Mouse (Mus musculus) embryonic facial prominence, embryonic 14.5 days (tissue): Measurements from ENCODE around the gene Gpr158. TPM values are rescaled to one million over a fixed set of nuclear protein-coding genes. Genes with fewer than 3 reads are reported as not detected.
A peak's percentile ranks its signal among the peaks of the same experiment; 100 is the strongest.

Experiments
- ATAC-seq: fragments of 200-750 bp; cut with Nextera tagmentation; 2 replicates; pipeline ENCODE4 v1.8.0; 2017; ENCODE audit warnings: low read depth, moderate number of reproducible peaks, moderate TSS enrichment
- DNase-seq: peaks from one replicate; pipeline ENCODE4 v3.0.0-alpha.2; 2015; ENCODE audit warnings: low spot score
- H3K27ac ChIP-seq: fragments of 300-500 bp; sonication (generic); replicated peaks from 2 replicates; pipeline ENCODE4 v1.5.1; 2014; ENCODE audit warnings: low read depth, mild to moderate bottlenecking, low read length, moderate library complexity
- H3K27me3 ChIP-seq: fragments of 300-500 bp; sonication (generic); replicated peaks from 2 replicates; pipeline ENCODE4 v1.6.1; 2014; ENCODE audit warnings: low read length; ENCODE audit not compliant: control insufficient read depth, insufficient read depth
- H3K36me3 ChIP-seq: fragments of 300-500 bp; sonication (generic); 2 replicates; pipeline ENCODE4 v1.6.1; 2014; ENCODE audit warnings: low read length, mixed read lengths; ENCODE audit not compliant: control insufficient read depth, insufficient read depth
- H3K4me1 ChIP-seq: fragments of 300-500 bp; sonication (generic); 2 replicates; pipeline ENCODE4 v1.6.1; 2014; ENCODE audit warnings: antibody characterized with exemption, low read length; ENCODE audit not compliant: control insufficient read depth, insufficient read depth
- H3K4me2 ChIP-seq: fragments of 300-500 bp; sonication (generic); 2 replicates; pipeline ENCODE4 v1.6.1; 2014; ENCODE audit warnings: low read depth, mild to moderate bottlenecking, low read length, moderate library complexity, mixed read lengths
- H3K4me3 ChIP-seq: fragments of 300-500 bp; sonication (generic); 2 replicates; pipeline ENCODE4 v1.5.1; 2014; ENCODE audit warnings: low read depth, mild to moderate bottlenecking, low read length
- H3K9ac ChIP-seq: fragments of 300-500 bp; sonication (generic); 2 replicates; pipeline ENCODE4 v1.6.1; 2014; ENCODE audit warnings: low read depth, mild to moderate bottlenecking, low read length, moderate library complexity, mixed read lengths
- H3K9me3 ChIP-seq: fragments of 300-500 bp; sonication (generic); 2 replicates; pipeline ENCODE4 v1.6.1; 2016; ENCODE audit warnings: low read length; ENCODE audit not compliant: control insufficient read depth
- WGBS: fragments of 180-500 bp; shearing (Covaris S2); extraction: QIAGEN DNeasy Blood & Tissue Kit; methylation state at CpG from one replicate; pipeline ENCODE4 v1.1.7; 2014; 5-methylcytosine and 5-hydroxymethylcytosine counted together
- polyA plus RNA-seq: library from polyadenylated mRNA; unstranded; fragments of >200 nt; fragmentation: Nextera tagmentation; extraction: Ambion mirVana; gene quantifications from 2 replicates; pipeline ENCODE4 v1.2.1, GENCODE M21; 2014

The Gpr158 gene
- polyA plus RNA-seq, 1 experiment from 2014 or later = 0.32 TPM

GRCm38 (mm10) chr2:21496881-21497280 lies 129.5 kb downstream of the Gpr158 start:
- no peaks in the 10 kb centered on the region for H3K4me1 ChIP-seq
- ATAC-seq (no peak), DNase-seq (no peak)
- H3K27me3 ChIP-seq = no peaks in the 10 kb centered on the region
- H3K9me3 ChIP-seq = no peaks in the 10 kb centered on the region
- no peak overlapping the region for H3K4me2 ChIP-seq
- H3K27ac ChIP-seq = no peak overlapping the region
- no peaks in the 10 kb centered on the region for H3K36me3 ChIP-seq
- 77% methylated on average over 3 of the region's 3 CpGs for WGBS
- no peak overlapping the region for H3K9ac ChIP-seq
- no peak overlapping the region for H3K4me3 ChIP-seq

GRCm38 (mm10) chr2:21497965-21498364 lies 130.6 kb downstream of the Gpr158 start:
- Histone ChIP-seq H3K4me3 (no peak overlapping the region), H3K4me1 (no peaks in the 10 kb centered on the region), H3K27me3 (no peaks in the 10 kb centered on the region), H3K36me3 (no peaks in the 10 kb centered on the region), H3K9me3 (no peaks in the 10 kb centered on the region), H3K4me2 (no peak overlapping the region), H3K9ac (no peak overlapping the region), H3K27ac (no peak overlapping the region)
- DNase-seq (peak; percentile 17), ATAC-seq (peak; percentile 86; the same call in 1 of the 2 replicates)
- 82% methylated on average over 1 of the region's 1 CpGs for whole genome bisulfite sequencing

- no peaks in the 10 kb centered on the region for H3K27me3 ChIP-seq
- no peak overlapping the region for H3K4me3 ChIP-seq
- no peaks in the 10 kb centered on the region for H3K9me3 ChIP-seq
- DNase-seq (no peak), ATAC-seq (no peak)
- no peaks in the 10 kb centered on the region for H3K36me3 ChIP-seq
- 80% methylated on average over 2 of the region's 2 CpGs for whole genome bisulfite sequencing
- H3K4me1 ChIP-seq = no peaks in the 10 kb centered on the region
- no peak overlapping the region for H3K9ac ChIP-seq
- no peak overlapping the region for H3K4me2 ChIP-seq
- no peak overlapping the region for H3K27ac ChIP-seq
Measured at GRCm38 (mm10) chr2:21499399-21499798, 132.1 kb downstream of the Gpr158 start.

GRCm38 (mm10) chr2:21507449-21507848 lies 140.1 kb downstream of the Gpr158 start:
- no peak overlapping the region for H3K4me2 ChIP-seq
- DNase-seq = no peak
- no peak overlapping the region for H3K9ac ChIP-seq
- no peaks in the 10 kb centered on the region for H3K9me3 ChIP-seq
- WGBS = 70% methylated on average over 1 of the region's 1 CpGs
- no peaks in the 10 kb centered on the region for H3K36me3 ChIP-seq
- no peaks in the 10 kb centered on the region for H3K27me3 ChIP-seq
- H3K4me3 ChIP-seq = no peak overlapping the region
- H3K27ac ChIP-seq = no peak overlapping the region
- no peaks in the 10 kb centered on the region for H3K4me1 ChIP-seq
- ATAC-seq = no peak

- H3K27ac ChIP-seq = no peak overlapping the region
- H3K4me2 ChIP-seq = no peak overlapping the region
- H3K4me3 ChIP-seq = no peak overlapping the region
- no peak overlapping the region for H3K9ac ChIP-seq
- no peaks in the 10 kb centered on the region for H3K36me3 ChIP-seq
- no peaks in the 10 kb centered on the region for H3K4me1 ChIP-seq
- no peak for ATAC-seq
- DNase-seq = peak; percentile 4
- H3K27me3 ChIP-seq = no peaks in the 10 kb centered on the region
- no peaks in the 10 kb centered on the region for H3K9me3 ChIP-seq
Measured at GRCm38 (mm10) chr2:21530750-21531149, 163.4 kb downstream of the Gpr158 start.

GRCm38 (mm10) chr2:21619180-21619579 lies 251.8 kb downstream of the Gpr158 start:
- Histone ChIP-seq H3K27me3 (no peaks in the 10 kb centered on the region), H3K4me1 (no peaks in the 10 kb centered on the region), H3K36me3 (no peaks in the 10 kb centered on the region), H3K9ac (no peak overlapping the region), H3K9me3 (no peaks in the 10 kb centered on the region), H3K27ac (no peak overlapping the region), H3K4me2 (no peak overlapping the region), H3K4me3 (no peak overlapping the region)
- 69% methylated on average over 6 of the region's 6 CpGs for WGBS
- ATAC-seq (no peak), DNase-seq (no peak)

- Histone ChIP-seq H3K4me3 (no peak overlapping the region), H3K36me3 (no peaks in the 10 kb centered on the region), H3K27ac (no peak overlapping the region), H3K9me3 (no peaks in the 10 kb centered on the region), H3K27me3 (no peaks in the 10 kb centered on the region), H3K4me1 (no peaks in the 10 kb centered on the region), H3K4me2 (no peak overlapping the region), H3K9ac (no peak overlapping the region)
- 59% methylated on average over 1 of the region's 1 CpGs for WGBS
- no peak for DNase-seq
- ATAC-seq = no peak
Measured at GRCm38 (mm10) chr2:21632136-21632535, 264.8 kb downstream of the Gpr158 start.

- H3K27ac ChIP-seq = no peak overlapping the region
- no peaks in the 10 kb centered on the region for H3K36me3 ChIP-seq
- ATAC-seq (no peak), DNase-seq (no peak)
- no peak overlapping the region for H3K9ac ChIP-seq
- H3K9me3 ChIP-seq = no peaks in the 10 kb centered on the region
- H3K27me3 ChIP-seq = no peaks in the 10 kb centered on the region
- H3K4me3 ChIP-seq = no peak overlapping the region
- 84% methylated on average over 4 of the region's 4 CpGs for WGBS
- no peak overlapping the region for H3K4me2 ChIP-seq
- no peaks in the 10 kb centered on the region for H3K4me1 ChIP-seq
Measured at GRCm38 (mm10) chr2:21665721-21666120, 298.4 kb downstream of the Gpr158 start.

GRCm38 (mm10) chr2:21676084-21676838 lies 308.9 kb downstream of the Gpr158 start:
- 78% methylated on average over 4 of the region's 4 CpGs for WGBS
- no peak overlapping the region for H3K27ac ChIP-seq
- H3K9me3 ChIP-seq = no peaks in the 10 kb centered on the region
- no peaks in the 10 kb centered on the region for H3K4me1 ChIP-seq
- H3K4me2 ChIP-seq = no peak overlapping the region
- H3K9ac ChIP-seq = no peak overlapping the region
- ATAC-seq = no peak
- no peaks in the 10 kb centered on the region for H3K27me3 ChIP-seq
- DNase-seq = no peak
- H3K4me3 ChIP-seq = no peak overlapping the region
- no peaks in the 10 kb centered on the region for H3K36me3 ChIP-seq
